Mouse (Mus musculus) ES-E14 (cell line): Measurements from ENCODE around the gene B2m. TPM values are rescaled to one million over a fixed set of nuclear protein-coding genes. Genes with fewer than 3 reads are reported as not detected.

Experiments used
- DNase-seq: peaks from one replicate; pipeline ENCODE4 v3.0.0-alpha.2; 2013; ENCODE audit warnings: low read depth, low spot score
- H3K27ac ChIP-seq: 2 replicates; pipeline ENCODE4 v1.5.1; 2012; ENCODE audit warnings: low read depth, mild to moderate bottlenecking, low read length, moderate library complexity, mixed read lengths; ENCODE audit not compliant: poor library complexity, insufficient read depth, severe bottlenecking
- H3K36me3 ChIP-seq: 2 replicates; pipeline ENCODE4 v1.6.1; 2012; ENCODE audit warnings: mild to moderate bottlenecking, low read length, moderate library complexity, mixed read lengths; ENCODE audit not compliant: control insufficient read depth, poor library complexity, insufficient read depth, severe bottlenecking
- H3K4me1 ChIP-seq, 2 experiments: fragments of 150-350 bp in 1 of 2; sonication (generic) in 1 of 2; 2 replicates each; pipeline ENCODE4 v1.6.1; 2012; ENCODE audit warnings: low read length in 2 of 2, mild to moderate bottlenecking in 1 of 2, mixed read lengths in 1 of 2; ENCODE audit not compliant: control insufficient read depth in 2 of 2, insufficient read depth in 2 of 2, poor library complexity in 1 of 2
- H3K4me3 ChIP-seq, 2 experiments: fragments of 150-350 bp in 1 of 2; sonication (generic) in 1 of 2; 2 replicates each; pipeline ENCODE4 v1.5.1; 2012; ENCODE audit warnings: low read length in 2 of 2, low read depth in 1 of 2, mild to moderate bottlenecking in 1 of 2, mixed read lengths in 1 of 2; ENCODE audit not compliant: insufficient read depth in 1 of 2, poor library complexity in 1 of 2, severe bottlenecking in 1 of 2
- H3K9ac ChIP-seq: 2 replicates; pipeline ENCODE4 v1.6.1; 2012; ENCODE audit warnings: low read depth, mild to moderate bottlenecking, low read length, mixed read lengths; ENCODE audit not compliant: poor library complexity, insufficient read depth, severe bottlenecking
- H3K9me3 ChIP-seq: fragments of 150-350 bp; sonication (generic); 2 replicates; pipeline ENCODE4 v1.6.1; 2012; ENCODE audit warnings: low read depth, mild to moderate bottlenecking, low read length; ENCODE audit not compliant: control insufficient read depth, insufficient read depth
- CHD2 ChIP-seq: IDR thresholded peaks from 2 replicates; pipeline ENCODE4 v1.6.1; 2014; ENCODE audit warnings: mild to moderate bottlenecking, low read depth, low read length, inconsistent platforms
- HCFC1 ChIP-seq: IDR thresholded peaks from 2 replicates; pipeline ENCODE4 v1.6.1; 2012; ENCODE audit warnings: low read length, inconsistent platforms, borderline replicate concordance; ENCODE audit not compliant: insufficient read depth
- MAFK ChIP-seq: IDR thresholded peaks from 2 replicates; pipeline ENCODE4 v1.6.1; 2014; ENCODE audit warnings: mild to moderate bottlenecking, low read depth, low read length, inconsistent platforms; ENCODE audit not compliant: insufficient read depth
- ZC3H11A ChIP-seq: IDR thresholded peaks from 2 replicates; pipeline ENCODE4 v1.6.1; 2012; ENCODE audit warnings: low read depth, mild to moderate bottlenecking, inconsistent platforms, low read length, borderline replicate concordance
- ZNF384 ChIP-seq: IDR thresholded peaks from 2 replicates; pipeline ENCODE4 v1.6.1; 2012; ENCODE audit warnings: low read depth, low read length, inconsistent platforms
- in situ Hi-C, 2 experiments: fragments of 600-800 bp; cut with MboI; formaldehyde crosslinking; loops; one replicate each; pipeline ENCODE4 v1.15.1; 2025; ENCODE audit warnings: low sequenced_read_pairs in 2 of 2, inconsistent platforms in 1 of 2; ENCODE audit not compliant: unreplicated experiment in 2 of 2
- total RNA-seq: library from RNA; depleted of rRNA; stranded (reverse); fragments of 300-350 nt; gene quantifications from 2 replicates; pipeline ENCODE4 v1.2.3, GENCODE M21; 2012

The B2m gene
- total RNA-seq, 1 experiment = 73.8 TPM

- no peak for TF ChIP-seq MAFK
- in situ Hi-C loops = no loop called here
- no peak overlapping the region for H3K9ac ChIP-seq
- peaks cover 10 to 20% of the 10 kb centered on the region in 2 experiments for H3K4me1 ChIP-seq
- H3K4me3 ChIP-seq = no peak overlapping the region
- peaks cover 2% of the 10 kb centered on the region; the same call in 1 of the 2 replicates for H3K36me3 ChIP-seq
- H3K27ac ChIP-seq = no peak overlapping the region
- DNase-seq = no peak
- H3K9me3 ChIP-seq = no peaks in the 10 kb centered on the region
These were observed 19.9 kb upstream of the B2m start for GRCm38 (mm10) chr2:122127635-122128034.

GRCm38 (mm10) chr2:122132078-122132477 lies 15.4 kb upstream of the B2m start:
- TF ChIP-seq CHD2 = no peak
- no peak for TF ChIP-seq ZNF384
- no peak for TF ChIP-seq HCFC1
- TF ChIP-seq ZC3H11A = no peak
- no peak for TF ChIP-seq MAFK
- in situ Hi-C loops = no loop called here
- H3K9ac ChIP-seq = no peak overlapping the region
- peaks cover 1 to 8% of the 10 kb centered on the region in 2 experiments; a peak in 2 of 4 replicates for H3K4me1 ChIP-seq
- H3K4me3 ChIP-seq = no peak overlapping the region
- no peaks in the 10 kb centered on the region for H3K36me3 ChIP-seq
- DNase-seq = no peak
- no peak overlapping the region for H3K27ac ChIP-seq
- no peaks in the 10 kb centered on the region for H3K9me3 ChIP-seq

GRCm38 (mm10) chr2:122132618-122133017 lies 14.9 kb upstream of the B2m start:
- Histone ChIP-seq H3K4me3 (no peak overlapping the region), H3K36me3 (no peaks in the 10 kb centered on the region), H3K4me1 (peaks cover 0 to 3% of the 10 kb centered on the region in 2 experiments; a peak in 1 of 4 replicates), H3K27ac (no peak overlapping the region), H3K9me3 (no peaks in the 10 kb centered on the region), H3K9ac (no peak overlapping the region)
- in situ Hi-C loops = no loop called here
- DNase-seq = no peak
- TF ChIP-seq MAFK (no peak), ZNF384 (no peak), CHD2 (no peak), ZC3H11A (no peak), HCFC1 (no peak)

GRCm38 (mm10) chr2:122137839-122138465 lies 9.5 kb upstream of the B2m start:
- Histone ChIP-seq H3K4me1 (no peaks in the 10 kb centered on the region), H3K4me3 (no peak overlapping the region), H3K27ac (no peak overlapping the region), H3K9me3 (no peaks in the 10 kb centered on the region), H3K36me3 (no peaks in the 10 kb centered on the region), H3K9ac (no peak overlapping the region)
- in situ Hi-C loops = no loop called here
- no peak for TF ChIP-seq MAFK
- TF ChIP-seq ZC3H11A = no peak
- no peak for TF ChIP-seq CHD2
- TF ChIP-seq ZNF384 = no peak
- no peak for TF ChIP-seq HCFC1
- DNase-seq = no peak

GRCm38 (mm10) chr2:122140815-122141214 lies 6.7 kb upstream of the B2m start:
- TF ChIP-seq HCFC1 (no peak), MAFK (no peak), CHD2 (no peak)
- no peaks in the 10 kb centered on the region for H3K4me1 ChIP-seq
- H3K36me3 ChIP-seq = no peaks in the 10 kb centered on the region
- no peak overlapping the region for H3K4me3 ChIP-seq
- H3K9ac ChIP-seq = no peak overlapping the region
- H3K27ac ChIP-seq = no peak overlapping the region
- DNase-seq = no peak
- no peaks in the 10 kb centered on the region for H3K9me3 ChIP-seq
- in situ Hi-C loops = no loop called here
